Mouse (Mus musculus): ENCODE data around the gene Pigl.

DNA sequence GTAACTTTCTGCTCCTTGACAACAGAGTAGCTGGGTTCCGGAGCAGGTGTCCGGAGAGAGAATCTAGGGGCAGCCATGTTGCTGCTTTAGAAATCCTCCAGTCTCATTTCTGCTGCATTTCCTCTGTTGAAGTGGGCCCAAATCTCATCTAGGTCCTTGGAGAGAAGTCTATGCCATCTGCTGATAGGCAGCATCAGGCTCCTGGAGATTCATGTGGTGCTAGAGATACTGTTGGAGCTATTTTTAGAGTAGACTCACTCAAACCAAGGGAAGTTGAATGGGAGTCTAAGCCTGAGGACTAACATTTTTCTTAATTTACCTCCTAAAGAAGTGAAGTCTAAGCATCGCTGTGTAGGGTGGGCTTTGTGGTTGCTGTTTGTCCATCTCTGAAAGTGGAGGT, 6.4 kb downstream of the Pigl start:
- TF ChIP-seq CTCF (IDR thresholded peaks at IDR 0.05; ENCODE audit: borderline replicate concordance, extremely low read depth, insufficient read depth, insufficient read length) (no peak), POLR2A (IDR thresholded peaks at IDR 0.05; ENCODE audit: borderline replicate concordance, extremely low read depth, insufficient read depth, insufficient read length, poor library complexity, severe bottlenecking) (no peak)

Data from brain, embryonic 14.5 days (tissue).